9 mouse cellular contexts compared by ENCODE assay signal in genomic region chr7:28788307-28789195, GRCm38 (mm10). TPM values are rescaled to one million over a fixed set of nuclear protein-coding genes. Genes with fewer than 3 reads are reported as not detected.
DNase-seq lines count a peak whose midpoint lies in the region; ATAC-seq and TF ChIP-seq lines count a peak whose summit lies in the region.
"Had no signal": no experiment of that assay in that cellular context is flagged by ENCODE, and none has a peak within 500 bp of the region (broad histone marks: within the 10 kb centered on the region; RNA-seq: fewer than 3 reads in every experiment).

Gene Rinl (plus strand): TSS chr7:28788969.

- no peak for TF ChIP-seq POLR2A in lung, adult 2 months (IDR thresholded peaks at IDR 0.05; ENCODE audit: borderline replicate concordance, extremely low read depth, low read depth, low read length)

- no peak for ATAC-seq in intestine, postnatal 0 days
- no peak for ATAC-seq in forebrain, embryonic 12.5 days (ENCODE audit: low FRiP score)

- 52% methylated on average over 5 of the region's 5 CpGs for WGBS in lung, adult 2 months
- WGBS in intestine, postnatal 0 days, result 48% methylated on average over 5 of the region's 5 CpGs
- 75% methylated on average over 4 of the region's 5 CpGs for WGBS in forebrain, embryonic 12.5 days

- H3K4me2 ChIP-seq in intestine, postnatal 0 days (replicated peaks; ENCODE audit: low read depth), result no peak within 1 kb of the TSS
- H3K4me2 ChIP-seq in forebrain, embryonic 12.5 days, result no peak within 1 kb of the TSS

- no peak for DNase-seq in lung, adult 2 months
- DNase-seq in lung, postnatal 10 days, result no peak
- DNase-seq in naive thymus-derived CD4-positive, alpha-beta T cell, adult 2 months (ENCODE audit: low read depth), result peak; percentile 67
- DNase-seq in Muller cell, postnatal 12 days (ENCODE audit: inconsistent ontology term), result no peak
- no peak for DNase-seq in cerebellum, adult 11-12 months
- DNase-seq in neural tube, embryonic 10.5 days (ENCODE audit: extremely low spot score, low spot score), result no peak
- DNase-seq: layer of hippocampus, postnatal 36 days had no signal

- peak within 1 kb of the TSS; percentile 28 for H3K27ac ChIP-seq in intestine, postnatal 0 days (ENCODE audit: low read depth, low read length)
- no peak within 1 kb of the TSS for H3K27ac ChIP-seq in forebrain, embryonic 12.5 days

- peak within 1 kb of the TSS; percentile 49 for H3K4me3 ChIP-seq in lung, adult 2 months (replicated peaks; ENCODE audit: extremely low read depth, low read depth, low read length)
- no peak within 1 kb of the TSS for H3K4me3 ChIP-seq in intestine, postnatal 0 days (ENCODE audit: low read depth, low read length)
- no peak within 1 kb of the TSS for H3K4me3 ChIP-seq in forebrain, embryonic 12.5 days (replicated peaks)

- no peak for TF ChIP-seq CTCF in lung, adult 2 months (IDR thresholded peaks at IDR 0.05; ENCODE audit: insufficient read depth, low read length)
- TF ChIP-seq CTCF in intestine, postnatal 0 days (IDR thresholded peaks at IDR 0.05; ENCODE audit: low read depth), result no peak

- H3K9me3 ChIP-seq in intestine, postnatal 0 days (ENCODE audit: control insufficient read depth), result no peaks in the 10 kb centered on the region
- H3K9me3 ChIP-seq in forebrain, embryonic 12.5 days, result no peaks in the 10 kb centered on the region

- peaks cover 40% of the 10 kb centered on the region for H3K36me3 ChIP-seq in intestine, postnatal 0 days (ENCODE audit: control insufficient read depth, insufficient read depth)
- H3K36me3 ChIP-seq in forebrain, embryonic 12.5 days (replicated peaks), result peaks cover 23% of the 10 kb centered on the region

- H3K27me3 ChIP-seq in intestine, postnatal 0 days (replicated peaks; ENCODE audit: control insufficient read depth, insufficient read depth, low read length), result no peaks in the 10 kb centered on the region
- H3K27me3 ChIP-seq in forebrain, embryonic 12.5 days, result no peaks in the 10 kb centered on the region

- H3K4me1 ChIP-seq in lung, adult 2 months (ENCODE audit: control insufficient read depth, insufficient read depth, low read length), result no peaks in the 10 kb centered on the region
- H3K4me1 ChIP-seq in intestine, postnatal 0 days (replicated peaks; ENCODE audit: control insufficient read depth, insufficient read depth, low read length), result peaks cover 5% of the 10 kb centered on the region; the same call in 1 of the 2 replicates
- H3K4me1 ChIP-seq in forebrain, embryonic 12.5 days, result no peaks in the 10 kb centered on the region

- no peak within 1 kb of the TSS for H3K9ac ChIP-seq in intestine, postnatal 0 days (ENCODE audit: low read depth, low read length)
- H3K9ac ChIP-seq in forebrain, embryonic 12.5 days, result no peak within 1 kb of the TSS

RNA-seq across cellular contexts. Expression of gene Rinl, which starts in this region (rescaled TPM):
- 11.2 and 14.5 TPM in 2 replicates for polyA plus RNA-seq in lung, adult 2 months (2012; rRNA removed)
- 1.6 and 2.2 TPM in 2 replicates for polyA plus RNA-seq in intestine, postnatal 0 days (2015; fragmentation: Nextera tagmentation; extraction: Ambion mirVana)
- 1.2 and 2.5 TPM in 2 replicates for polyA plus RNA-seq in forebrain, embryonic 12.5 days (2016; fragmentation: Nextera tagmentation; extraction: Ambion mirVana)
